Mouse (Mus musculus): ENCODE measurements around the gene Dusp22. TPM values are rescaled to one million over a fixed set of nuclear protein-coding genes. Genes with fewer than 3 reads are reported as not detected.
A peak's percentile ranks its signal among the peaks of the same experiment; 100 is the strongest.

Dusp22 gene
- polyA plus RNA-seq, 1 experiment from 2014 or later = 6.7 TPM

- Histone ChIP-seq H3K27ac (no peak overlapping the region), H3K27me3 (replicated peaks) (peaks cover 60% of the 10 kb centered on the region), H3K4me1 (peaks cover 12% of the 10 kb centered on the region), H3K4me3 (no peak overlapping the region), H3K9ac (no peak overlapping the region), H3K4me2 (no peak overlapping the region), H3K9me3 (replicated peaks) (no peaks in the 10 kb centered on the region), H3K36me3 (no peaks in the 10 kb centered on the region)
- no peak for ATAC-seq
- 61% methylated on average over 5 of the region's 5 CpGs for WGBS (ENCODE audit: insufficient replicate concordance)
These were observed 87.3 kb downstream of the Dusp22 start for GRCm38 (mm10) chr13:30747068-30747467.

- 47% methylated on average over 11 of the region's 11 CpGs for WGBS (ENCODE audit: insufficient replicate concordance)
- Histone ChIP-seq H3K27ac (no peak overlapping the region), H3K27me3 (replicated peaks) (peaks cover 64% of the 10 kb centered on the region), H3K36me3 (no peaks in the 10 kb centered on the region), H3K4me1 (peaks cover 12% of the 10 kb centered on the region), H3K4me3 (no peak overlapping the region), H3K9me3 (replicated peaks) (no peaks in the 10 kb centered on the region), H3K4me2 (no peak overlapping the region), H3K9ac (no peak overlapping the region)
- ATAC-seq = no peak
These were observed 87.7 kb downstream of the Dusp22 start for GRCm38 (mm10) chr13:30747504-30747903.

- 52% methylated on average over 11 of the region's 11 CpGs for WGBS (ENCODE audit: insufficient replicate concordance)
- Histone ChIP-seq H3K4me1 (peaks cover 12% of the 10 kb centered on the region), H3K36me3 (no peaks in the 10 kb centered on the region), H3K27ac (no peak overlapping the region), H3K4me3 (no peak overlapping the region), H3K4me2 (no peak overlapping the region), H3K27me3 (replicated peaks) (peaks cover 68% of the 10 kb centered on the region), H3K9me3 (replicated peaks) (no peaks in the 10 kb centered on the region), H3K9ac (no peak overlapping the region)
- no peak for ATAC-seq
These were observed 88.5 kb downstream of the Dusp22 start for GRCm38 (mm10) chr13:30748321-30748720.

- peak within 1 kb of the TSS; percentile 40 for H3K4me3 ChIP-seq
- H3K9me3 ChIP-seq (replicated peaks) = no peaks in the 10 kb centered on the region
- H3K4me1 ChIP-seq = peaks cover 12% of the 10 kb centered on the region
- WGBS (ENCODE audit: insufficient replicate concordance) = 2% methylated on average over 21 of the region's 21 CpGs
- H3K36me3 ChIP-seq = no peaks in the 10 kb centered on the region
- peak; percentile 57; the same call in 1 of the 2 replicates for ATAC-seq
- H3K27ac ChIP-seq = no peak within 1 kb of the TSS
- peak within 1 kb of the TSS; percentile 60 for H3K4me2 ChIP-seq
- peaks cover 68% of the 10 kb centered on the region for H3K27me3 ChIP-seq (replicated peaks)
- H3K9ac ChIP-seq = no peak within 1 kb of the TSS
These were observed 89.3 kb downstream of the Dusp22 start, which contains the start of gene Irf4 for GRCm38 (mm10) chr13:30749021-30749556. Irf4 (plus strand) TSS chr13:30749226.

- ATAC-seq = no peak
- 11% methylated on average over 11 of the region's 11 CpGs for WGBS (ENCODE audit: insufficient replicate concordance)
- Histone ChIP-seq H3K4me2 (peak overlapping the region; percentile 60), H3K27me3 (replicated peaks) (peaks cover 68% of the 10 kb centered on the region), H3K36me3 (no peaks in the 10 kb centered on the region), H3K27ac (no peak overlapping the region), H3K4me1 (peaks cover 12% of the 10 kb centered on the region), H3K4me3 (peak overlapping the region; percentile 40), H3K9ac (no peak overlapping the region), H3K9me3 (replicated peaks) (no peaks in the 10 kb centered on the region)
These were observed 89.8 kb downstream of the Dusp22 start for GRCm38 (mm10) chr13:30749557-30750141.

- ATAC-seq = no peak
- 0 out of 2 replicates have a peak overlapping the region, but pooled peaks have one; percentile 6 for H3K4me3 ChIP-seq
- no peak overlapping the region for H3K9ac ChIP-seq
- H3K9me3 ChIP-seq (replicated peaks) = no peaks in the 10 kb centered on the region
- H3K4me1 ChIP-seq = peaks cover 12% of the 10 kb centered on the region
- 4% methylated on average over 33 of the region's 33 CpGs for WGBS (ENCODE audit: insufficient replicate concordance)
- peak overlapping the region; percentile 38 for H3K4me2 ChIP-seq
- no peaks in the 10 kb centered on the region for H3K36me3 ChIP-seq
- H3K27me3 ChIP-seq (replicated peaks) = peaks cover 72% of the 10 kb centered on the region
- no peak overlapping the region for H3K27ac ChIP-seq
These were observed 90.9 kb downstream of the Dusp22 start for GRCm38 (mm10) chr13:30750461-30751303.

GRCm38 (mm10) chr13:30751304-30751580 is 91.4 kb downstream of the Dusp22 start:
- peaks cover 12% of the 10 kb centered on the region for H3K4me1 ChIP-seq
- H3K4me2 ChIP-seq = no peak overlapping the region
- 28% methylated on average over 6 of the region's 6 CpGs for WGBS (ENCODE audit: insufficient replicate concordance)
- no peaks in the 10 kb centered on the region for H3K9me3 ChIP-seq (replicated peaks)
- H3K27ac ChIP-seq = no peak overlapping the region
- H3K4me3 ChIP-seq = no peak overlapping the region
- H3K27me3 ChIP-seq (replicated peaks) = peaks cover 72% of the 10 kb centered on the region
- no peaks in the 10 kb centered on the region for H3K36me3 ChIP-seq
- ATAC-seq = no peak
- no peak overlapping the region for H3K9ac ChIP-seq

GRCm38 (mm10) chr13:30752581-30753187 is 92.9 kb downstream of the Dusp22 start:
- no peaks in the 10 kb centered on the region for H3K36me3 ChIP-seq
- no peak overlapping the region for H3K4me2 ChIP-seq
- H3K4me3 ChIP-seq = no peak overlapping the region
- H3K4me1 ChIP-seq = peaks cover 12% of the 10 kb centered on the region
- no peak overlapping the region for H3K9ac ChIP-seq
- H3K27me3 ChIP-seq (replicated peaks) = peaks cover 61% of the 10 kb centered on the region
- H3K9me3 ChIP-seq (replicated peaks) = no peaks in the 10 kb centered on the region
- 61% methylated on average over 4 of the region's 4 CpGs for WGBS (ENCODE audit: insufficient replicate concordance)
- H3K27ac ChIP-seq = no peak overlapping the region
- no peak for ATAC-seq

- Histone ChIP-seq H3K4me2 (no peak overlapping the region), H3K4me3 (no peak overlapping the region), H3K9me3 (replicated peaks) (no peaks in the 10 kb centered on the region), H3K27ac (no peak overlapping the region), H3K4me1 (peaks cover 12% of the 10 kb centered on the region), H3K9ac (no peak overlapping the region), H3K27me3 (replicated peaks) (peaks cover 53% of the 10 kb centered on the region), H3K36me3 (no peaks in the 10 kb centered on the region)
- no peak for ATAC-seq
- 53% methylated on average over 3 of the region's 3 CpGs for WGBS (ENCODE audit: insufficient replicate concordance)
These were observed 93.6 kb downstream of the Dusp22 start for GRCm38 (mm10) chr13:30753441-30753840.

- ATAC-seq = no peak
- no peak overlapping the region for H3K9ac ChIP-seq
- H3K27ac ChIP-seq = no peak overlapping the region
- peaks cover 8% of the 10 kb centered on the region for H3K4me1 ChIP-seq
- H3K4me3 ChIP-seq = no peak overlapping the region
- H3K36me3 ChIP-seq = no peaks in the 10 kb centered on the region
- 54% methylated on average over 4 of the region's 4 CpGs for WGBS (ENCODE audit: insufficient replicate concordance)
- no peak overlapping the region for H3K4me2 ChIP-seq
- no peaks in the 10 kb centered on the region for H3K9me3 ChIP-seq (replicated peaks)
- peaks cover 47% of the 10 kb centered on the region for H3K27me3 ChIP-seq (replicated peaks)
These were observed 94.3 kb downstream of the Dusp22 start for GRCm38 (mm10) chr13:30754066-30754465.

GRCm38 (mm10) chr13:30754825-30755476 is 95.2 kb downstream of the Dusp22 start:
- no peak for ATAC-seq
- Histone ChIP-seq H3K27ac (no peak overlapping the region), H3K4me3 (no peak overlapping the region), H3K4me1 (no peaks in the 10 kb centered on the region), H3K36me3 (no peaks in the 10 kb centered on the region), H3K4me2 (no peak overlapping the region), H3K9ac (no peak overlapping the region), H3K27me3 (replicated peaks) (peaks cover 38% of the 10 kb centered on the region), H3K9me3 (replicated peaks) (no peaks in the 10 kb centered on the region)
- WGBS (ENCODE audit: insufficient replicate concordance) = 73% methylated on average over 10 of the region's 10 CpGs
